Mouse (Mus musculus): ENCODE results near the gene Terf2. TPM values are rescaled to one million over a fixed set of nuclear protein-coding genes. Genes with fewer than 3 reads are reported as not detected.

Terf2 gene
- total RNA-seq, 1 experiment, result 13.9 TPM

GRCm38 (mm10) chr8:107030058-107030457 is 66.3 kb downstream of the Terf2 start:
- Histone ChIP-seq H3K4me3 (ENCODE audit: insufficient read depth in 1 of 2, low read depth in 1 of 2, low read length in 2 of 2, poor library complexity in 1 of 2, severe bottlenecking in 1 of 2) (no peak overlapping the region), H3K4me1 (ENCODE audit: control insufficient read depth in 2 of 2, insufficient read depth in 2 of 2, low read length in 2 of 2, poor library complexity in 1 of 2) (peaks cover 0 to 2% of the 10 kb centered on the region in 2 experiments; a peak in 1 of 4 replicates), H3K27ac (ENCODE audit: insufficient read depth, low read depth, low read length, poor library complexity, severe bottlenecking) (no peak overlapping the region), H3K9ac (ENCODE audit: insufficient read depth, low read depth, low read length, poor library complexity, severe bottlenecking) (no peak overlapping the region), H3K36me3 (ENCODE audit: control insufficient read depth, insufficient read depth, low read length, poor library complexity, severe bottlenecking) (no peaks in the 10 kb centered on the region; the same call in 1 of the 2 replicates), H3K9me3 (ENCODE audit: control insufficient read depth, insufficient read depth, low read depth, low read length) (no peaks in the 10 kb centered on the region)
- DNase-seq (ENCODE audit: low read depth, low spot score), result no peak
- TF ChIP-seq MAFK (IDR thresholded peaks at IDR 0.05; ENCODE audit: insufficient read depth, low read depth, low read length) (no peak), HCFC1 (IDR thresholded peaks at IDR 0.05; ENCODE audit: borderline replicate concordance, insufficient read depth, low read length) (no peak), CHD2 (IDR thresholded peaks at IDR 0.05; ENCODE audit: low read depth, low read length) (no peak), ZC3H11A (IDR thresholded peaks at IDR 0.05; ENCODE audit: borderline replicate concordance, low read depth, low read length) (no peak), ZNF384 (IDR thresholded peaks at IDR 0.05; ENCODE audit: low read depth, low read length) (no peak)
- in situ Hi-C loops (cut with MboI; ENCODE audit: low sequenced_read_pairs in 2 of 2, unreplicated experiment in 2 of 2), result no loop called here

GRCm38 (mm10) chr8:107029310-107029709 is 67.0 kb downstream of the Terf2 start:
- H3K27ac ChIP-seq (ENCODE audit: insufficient read depth, low read depth, low read length, poor library complexity, severe bottlenecking), result no peak overlapping the region
- no peaks in the 10 kb centered on the region for H3K9me3 ChIP-seq (ENCODE audit: control insufficient read depth, insufficient read depth, low read depth, low read length)
- no peak overlapping the region for H3K4me3 ChIP-seq (ENCODE audit: insufficient read depth in 1 of 2, low read depth in 1 of 2, low read length in 2 of 2, poor library complexity in 1 of 2, severe bottlenecking in 1 of 2)
- no peak for DNase-seq (ENCODE audit: low read depth, low spot score)
- H3K36me3 ChIP-seq (ENCODE audit: control insufficient read depth, insufficient read depth, low read length, poor library complexity, severe bottlenecking), result no peaks in the 10 kb centered on the region; the same call in 1 of the 2 replicates
- no peak overlapping the region for H3K9ac ChIP-seq (ENCODE audit: insufficient read depth, low read depth, low read length, poor library complexity, severe bottlenecking)
- TF ChIP-seq HCFC1 (IDR thresholded peaks at IDR 0.05; ENCODE audit: borderline replicate concordance, insufficient read depth, low read length), result no peak
- TF ChIP-seq ZC3H11A (IDR thresholded peaks at IDR 0.05; ENCODE audit: borderline replicate concordance, low read depth, low read length), result no peak
- TF ChIP-seq ZNF384 (IDR thresholded peaks at IDR 0.05; ENCODE audit: low read depth, low read length), result no peak
- no peak for TF ChIP-seq CHD2 (IDR thresholded peaks at IDR 0.05; ENCODE audit: low read depth, low read length)
- in situ Hi-C loops (cut with MboI; ENCODE audit: low sequenced_read_pairs in 2 of 2, unreplicated experiment in 2 of 2), result no loop called here
- H3K4me1 ChIP-seq (ENCODE audit: control insufficient read depth in 2 of 2, insufficient read depth in 2 of 2, low read length in 2 of 2, poor library complexity in 1 of 2), result peaks cover 0 to 2% of the 10 kb centered on the region in 2 experiments; a peak in 1 of 4 replicates

GRCm38 (mm10) chr8:107023479-107023878 is 72.9 kb downstream of the Terf2 start:
- in situ Hi-C loops (cut with MboI; ENCODE audit: low sequenced_read_pairs in 2 of 2, unreplicated experiment in 2 of 2), result no loop called here
- no peaks in the 10 kb centered on the region for H3K36me3 ChIP-seq (ENCODE audit: control insufficient read depth, insufficient read depth, low read length, poor library complexity, severe bottlenecking)
- no peaks in the 10 kb centered on the region; a peak in 1 of 4 replicates for H3K4me1 ChIP-seq (ENCODE audit: control insufficient read depth in 2 of 2, insufficient read depth in 2 of 2, low read length in 2 of 2, poor library complexity in 1 of 2)
- H3K27ac ChIP-seq (ENCODE audit: insufficient read depth, low read depth, low read length, poor library complexity, severe bottlenecking), result no peak overlapping the region
- no peak for DNase-seq (ENCODE audit: low read depth, low spot score)
- H3K9ac ChIP-seq (ENCODE audit: insufficient read depth, low read depth, low read length, poor library complexity, severe bottlenecking), result no peak overlapping the region
- TF ChIP-seq ZC3H11A (IDR thresholded peaks at IDR 0.05; ENCODE audit: borderline replicate concordance, low read depth, low read length), result no peak
- TF ChIP-seq HCFC1 (IDR thresholded peaks at IDR 0.05; ENCODE audit: borderline replicate concordance, insufficient read depth, low read length), result no peak
- no peak for TF ChIP-seq CHD2 (IDR thresholded peaks at IDR 0.05; ENCODE audit: low read depth, low read length)
- H3K9me3 ChIP-seq (ENCODE audit: control insufficient read depth, insufficient read depth, low read depth, low read length), result no peaks in the 10 kb centered on the region
- H3K4me3 ChIP-seq (ENCODE audit: insufficient read depth in 1 of 2, low read depth in 1 of 2, low read length in 2 of 2, poor library complexity in 1 of 2, severe bottlenecking in 1 of 2), result no peak overlapping the region

Other genes with a start within 250 kb of the Terf2 start
- 4.4 and 5.0 TPM in 2 replicates for gene Has3, start 226.3 kb downstream of the Terf2 start, total RNA-seq (2012; rRNA removed)
- gene Utp4, start 202.9 kb downstream of the Terf2 start, total RNA-seq (2012; rRNA removed), result 87.5 and 118 TPM in 2 replicates
- gene Sntb2, start 160.8 kb downstream of the Terf2 start, total RNA-seq (2012; rRNA removed), result 32.4 and 45.7 TPM in 2 replicates
- 16.6 and 24.1 TPM in 2 replicates for gene Vps4a, start 65.3 kb downstream of the Terf2 start, total RNA-seq (2012; rRNA removed)
- gene Pdf, start 47.9 kb downstream of the Terf2 start, total RNA-seq (2012; rRNA removed), result 15.4 and 16.1 TPM in 2 replicates
- gene Cog8, start 39.9 kb downstream of the Terf2 start, total RNA-seq (2012; rRNA removed), result 37.8 and 39.1 TPM in 2 replicates
- 169 and 189 TPM in 2 replicates for gene Nip7, start 39.7 kb downstream of the Terf2 start, total RNA-seq (2012; rRNA removed)
- gene Tmed6, start 30.9 kb downstream of the Terf2 start, total RNA-seq (2012; rRNA removed), result 0.27 and 0.48 TPM in 2 replicates
- 27.8 and 44.9 TPM in 2 replicates for gene Cyb5b, start 54.1 kb upstream of the Terf2 start, total RNA-seq (2012; rRNA removed)
- gene Nfat5, start 196.9 kb upstream of the Terf2 start, total RNA-seq (2012; rRNA removed), result 24.2 and 24.5 TPM in 2 replicates